Mouse (Mus musculus) heart, embryonic 11.5 days (tissue): ENCODE results near the gene Pgm3. TPM values are rescaled to one million over a fixed set of nuclear protein-coding genes. Genes with fewer than 3 reads are reported as not detected.

Experiments used
- ATAC-seq: fragments of 200-750 bp; cut with Nextera tagmentation; replicated peaks from 2 replicates; pipeline ENCODE4 v1.8.0; 2017; ENCODE audit warnings: moderate library complexity; ENCODE audit not compliant: insufficient number of reproducible peaks, low FRiP score, low TSS enrichment
- H3K27ac ChIP-seq: fragments of 300-500 bp; sonication (generic); 2 replicates; pipeline ENCODE4 v1.5.1; 2014; ENCODE audit warnings: mild to moderate bottlenecking, low read depth, low read length
- H3K27me3 ChIP-seq: fragments of 300-500 bp; sonication (generic); 2 replicates; pipeline ENCODE4 v1.6.1; 2014; ENCODE audit warnings: mild to moderate bottlenecking, low read length, mixed read lengths; ENCODE audit not compliant: control insufficient read depth, insufficient read depth
- H3K36me3 ChIP-seq: fragments of 300-500 bp; sonication (generic); 2 replicates; pipeline ENCODE4 v1.6.1; 2014; ENCODE audit warnings: mild to moderate bottlenecking, low read length, moderate library complexity, mixed read lengths; ENCODE audit not compliant: control insufficient read depth, insufficient read depth
- H3K4me1 ChIP-seq: fragments of 300-500 bp; sonication (generic); 2 replicates; pipeline ENCODE4 v1.6.1; 2014; ENCODE audit warnings: low read length; ENCODE audit not compliant: control insufficient read depth, insufficient read depth
- H3K4me2 ChIP-seq: fragments of 300-500 bp; sonication (generic); 2 replicates; pipeline ENCODE4 v1.6.1; 2014; ENCODE audit warnings: mild to moderate bottlenecking, moderate library complexity
- H3K4me3 ChIP-seq: fragments of 300-500 bp; sonication (generic); 2 replicates; pipeline ENCODE4 v1.5.1; 2014; ENCODE audit warnings: low read depth, low read length
- H3K9ac ChIP-seq: fragments of 300-500 bp; sonication (generic); 2 replicates; pipeline ENCODE4 v1.6.1; 2014; ENCODE audit warnings: mild to moderate bottlenecking, low read depth, low read length, moderate library complexity
- H3K9me3 ChIP-seq: fragments of 300-500 bp; sonication (generic); replicated peaks from 2 replicates; pipeline ENCODE4 v1.6.1; 2016; ENCODE audit warnings: low read length; ENCODE audit not compliant: control insufficient read depth
- WGBS: fragments of 180-500 bp; shearing (Covaris S2); extraction: QIAGEN DNeasy Blood & Tissue Kit; methylation state at CpG from one replicate; pipeline ENCODE4 v1.1.7; 2014; ENCODE audit not compliant: insufficient replicate concordance; 5-methylcytosine and 5-hydroxymethylcytosine counted together
- polyA plus RNA-seq: library from polyadenylated mRNA; unstranded; fragments of >200 nt; fragmentation: Nextera tagmentation; extraction: Ambion mirVana; gene quantifications from 2 replicates; pipeline ENCODE4 v1.2.1, GENCODE M21; 2014

The Pgm3 gene
- polyA plus RNA-seq, 1 experiment from 2014 or later = 27.4 TPM

DNA sequence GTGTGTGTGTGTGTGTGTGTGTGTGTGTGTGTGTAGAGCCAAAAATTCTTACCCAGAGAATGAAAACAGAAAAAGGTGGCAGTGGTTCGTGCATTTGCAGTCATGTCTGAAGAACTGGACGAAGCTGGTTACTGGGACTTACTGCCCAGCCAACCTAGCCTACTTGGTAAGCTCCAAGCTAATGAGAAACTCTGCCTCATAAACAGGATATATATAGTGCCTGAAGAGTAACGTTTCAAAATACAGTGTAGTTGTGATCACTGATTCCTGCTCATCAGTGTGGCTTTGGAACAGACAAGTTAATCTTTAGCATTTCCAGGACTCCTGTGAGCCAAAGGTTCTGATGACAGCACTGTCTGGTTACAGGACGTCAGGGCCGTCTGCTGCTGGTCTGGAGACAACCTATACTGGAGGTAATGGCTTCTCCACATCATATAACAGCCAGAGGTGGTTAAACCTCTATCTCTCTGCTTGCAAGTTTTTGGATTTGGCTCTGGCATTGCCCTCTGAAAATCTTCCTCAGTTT, 21.9 kb downstream of the Pgm3 start:
- Histone ChIP-seq H3K27me3 (no peaks in the 10 kb centered on the region), H3K9ac (no peak overlapping the region), H3K36me3 (peaks cover 6% of the 10 kb centered on the region; the same call in 1 of the 2 replicates), H3K4me2 (no peak overlapping the region), H3K27ac (no peak overlapping the region), H3K9me3 (no peaks in the 10 kb centered on the region), H3K4me1 (no peaks in the 10 kb centered on the region), H3K4me3 (no peak overlapping the region)
- 78% methylated on average over 5 of the region's 5 CpGs for WGBS
- no peak for ATAC-seq

- Histone ChIP-seq H3K9me3 (no peaks in the 10 kb centered on the region), H3K36me3 (peaks cover 6% of the 10 kb centered on the region), H3K4me2 (no peak overlapping the region), H3K4me1 (no peaks in the 10 kb centered on the region), H3K27ac (no peak overlapping the region), H3K4me3 (no peak overlapping the region), H3K9ac (no peak overlapping the region), H3K27me3 (no peaks in the 10 kb centered on the region)
- WGBS = 60% methylated on average over 1 of the region's 1 CpGs
- no peak for ATAC-seq
Measured at GRCm38 (mm10) chr9:86544559-86544958, 27.1 kb downstream of the Pgm3 start.

DNA sequence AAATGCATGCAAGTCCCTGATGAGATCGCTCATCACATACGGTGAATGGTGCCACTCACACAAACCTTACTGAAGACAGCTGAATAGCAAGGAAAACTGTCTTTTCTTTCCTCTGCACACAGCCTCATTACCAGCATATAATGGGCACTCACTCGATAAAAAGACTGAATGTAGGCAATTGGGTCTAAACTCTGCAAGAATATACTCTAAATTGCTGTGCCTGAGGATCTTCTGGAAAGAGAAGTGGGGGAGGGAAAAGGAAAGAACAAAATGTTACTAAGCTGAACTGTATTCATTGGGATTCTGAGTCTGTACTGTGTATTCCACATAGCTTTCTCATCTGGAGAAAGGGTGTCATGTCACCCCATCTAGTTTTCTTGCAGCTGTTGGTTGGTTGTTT, 28.2 kb downstream of the Pgm3 start:
- peaks cover 6% of the 10 kb centered on the region for H3K36me3 ChIP-seq
- H3K4me3 ChIP-seq = no peak overlapping the region
- no peak overlapping the region for H3K27ac ChIP-seq
- no peaks in the 10 kb centered on the region for H3K9me3 ChIP-seq
- no peak for ATAC-seq
- 91% methylated on average over 3 of the region's 3 CpGs for WGBS
- no peak overlapping the region for H3K9ac ChIP-seq
- H3K27me3 ChIP-seq = no peaks in the 10 kb centered on the region
- no peaks in the 10 kb centered on the region for H3K4me1 ChIP-seq
- H3K4me2 ChIP-seq = no peak overlapping the region

- no peak for ATAC-seq
- Histone ChIP-seq H3K4me1 (no peaks in the 10 kb centered on the region), H3K27ac (no peak overlapping the region), H3K9ac (no peak overlapping the region), H3K4me2 (no peak overlapping the region), H3K4me3 (no peak overlapping the region), H3K27me3 (no peaks in the 10 kb centered on the region), H3K36me3 (no peaks in the 10 kb centered on the region; the same call in 1 of the 2 replicates), H3K9me3 (no peaks in the 10 kb centered on the region)
- 86% methylated on average over 5 of the region's 5 CpGs for WGBS
Measured at GRCm38 (mm10) chr9:86534071-86534470, 37.6 kb downstream of the Pgm3 start.

GRCm38 (mm10) chr9:86525600-86525999, 46.0 kb downstream of the Pgm3 start:
- ATAC-seq = no peak
- H3K27ac ChIP-seq = no peak overlapping the region
- WGBS = 35% methylated on average over 2 of the region's 2 CpGs
- H3K27me3 ChIP-seq = no peaks in the 10 kb centered on the region
- no peaks in the 10 kb centered on the region for H3K9me3 ChIP-seq
- H3K4me3 ChIP-seq = no peak overlapping the region
- 0 out of 2 replicates have a peak, but pooled peaks cover 2% of the 10 kb centered on the region for H3K36me3 ChIP-seq
- no peak overlapping the region for H3K9ac ChIP-seq
- H3K4me2 ChIP-seq = no peak overlapping the region
- H3K4me1 ChIP-seq = no peaks in the 10 kb centered on the region

- Histone ChIP-seq H3K4me1 (no peaks in the 10 kb centered on the region), H3K36me3 (0 out of 2 replicates have a peak, but pooled peaks cover 2% of the 10 kb centered on the region), H3K9ac (no peak overlapping the region), H3K27me3 (no peaks in the 10 kb centered on the region), H3K4me3 (no peak overlapping the region), H3K27ac (no peak overlapping the region), H3K4me2 (no peak overlapping the region), H3K9me3 (no peaks in the 10 kb centered on the region)
- ATAC-seq = no peak
Measured at GRCm38 (mm10) chr9:86522335-86522734, 49.3 kb downstream of the Pgm3 start.

DNA sequence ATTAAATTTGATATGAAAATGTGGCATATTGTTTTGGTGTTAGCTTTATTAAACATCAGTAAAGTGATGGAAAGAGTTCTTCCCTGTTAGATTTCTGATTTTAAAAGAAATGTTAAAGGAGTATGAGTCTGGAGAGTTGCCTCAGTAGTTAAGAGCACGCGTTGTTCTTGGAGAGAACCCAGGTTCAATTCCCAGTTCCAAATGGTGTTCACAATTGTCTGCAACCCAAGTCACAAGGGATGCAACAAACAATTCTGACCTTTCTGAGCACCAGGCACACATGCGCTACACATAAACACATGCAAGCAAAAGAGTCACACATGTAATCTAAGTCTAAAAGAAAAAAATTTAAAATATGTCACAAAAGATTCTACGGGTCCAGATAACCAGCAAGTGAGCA, 56.8 kb downstream of the Pgm3 start:
- Histone ChIP-seq H3K36me3 (peaks cover 9% of the 10 kb centered on the region), H3K27me3 (no peaks in the 10 kb centered on the region), H3K27ac (no peak overlapping the region), H3K9me3 (no peaks in the 10 kb centered on the region), H3K4me2 (no peak overlapping the region), H3K9ac (no peak overlapping the region), H3K4me1 (no peaks in the 10 kb centered on the region), H3K4me3 (no peak overlapping the region)
- ATAC-seq = no peak
- 94% methylated on average over 4 of the region's 4 CpGs for WGBS

- H3K36me3 ChIP-seq = peaks cover 9% of the 10 kb centered on the region
Measured at GRCm38 (mm10) chr9:86514390-86514789, 57.3 kb downstream of the Pgm3 start.

GRCm38 (mm10) chr9:86513733-86514132, 57.9 kb downstream of the Pgm3 start:
- H3K4me2 ChIP-seq = no peak overlapping the region
- no peak overlapping the region for H3K4me3 ChIP-seq
- ATAC-seq = no peak; the same call in 1 of the 2 replicates
- H3K27me3 ChIP-seq = no peaks in the 10 kb centered on the region
- H3K27ac ChIP-seq = no peak overlapping the region
- WGBS = 72% methylated on average over 5 of the region's 5 CpGs
- H3K9ac ChIP-seq = no peak overlapping the region
- no peaks in the 10 kb centered on the region for H3K9me3 ChIP-seq
- H3K36me3 ChIP-seq = peaks cover 9% of the 10 kb centered on the region
- H3K4me1 ChIP-seq = no peaks in the 10 kb centered on the region

More at GRCm38 (mm10) chr9:86514390-86514789, 57.3 kb downstream of the Pgm3 start:
- Histone ChIP-seq H3K9ac (no peak overlapping the region), H3K4me1 (no peaks in the 10 kb centered on the region), H3K27ac (no peak overlapping the region), H3K4me3 (no peak overlapping the region), H3K4me2 (no peak overlapping the region), H3K27me3 (no peaks in the 10 kb centered on the region), H3K9me3 (no peaks in the 10 kb centered on the region)
- no peak for ATAC-seq
- 65% methylated on average over 3 of the region's 3 CpGs for WGBS
